Mouse (Mus musculus) heart, adult 2 months (tissue): Measurements from ENCODE around the gene Lnx2.
A peak's percentile ranks its signal among the peaks of the same experiment; 100 is the strongest.

ENCODE experiments used
- CTCF ChIP-seq: fragments of 200-600 bp; IDR thresholded peaks from 2 replicates; pipeline ENCODE4 v1.8.1; 2022; ENCODE audit warnings: antibody characterized with exemption, mild to moderate bottlenecking, moderate library complexity
- EP300 ChIP-seq: fragments of 200-500 bp; IDR thresholded peaks from 2 replicates; pipeline ENCODE4 v1.6.1; 2011; ENCODE audit warnings: low read depth, low read length, control low read depth; ENCODE audit not compliant: insufficient read depth
- POLR2A ChIP-seq: fragments of 200-500 bp; IDR thresholded peaks from 2 replicates; pipeline ENCODE4 v1.6.1; 2011; ENCODE audit warnings: mild to moderate bottlenecking, low read depth, low read length, control low read depth; ENCODE audit not compliant: insufficient read depth

DNA sequence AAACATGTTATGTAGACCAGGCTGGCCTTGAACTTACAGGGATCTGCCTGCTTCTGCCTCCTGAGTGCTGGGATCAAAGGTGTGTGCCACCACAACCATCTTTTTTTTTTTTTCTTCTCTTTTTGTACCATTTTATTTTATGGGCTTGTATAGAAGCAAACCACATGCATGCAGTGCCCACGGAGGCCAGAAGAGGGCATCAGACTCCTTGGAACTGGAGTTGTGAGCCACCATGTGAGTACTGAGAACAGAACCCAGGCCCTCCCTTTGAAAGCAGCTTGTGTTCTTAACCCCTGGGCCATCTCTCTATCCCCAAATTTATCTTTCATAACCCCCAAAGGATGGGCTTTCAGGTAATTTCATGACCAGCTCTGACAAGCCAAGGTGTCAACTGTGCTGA lies 73.1 kb downstream of the Lnx2 start:
- peak; percentile 37 for TF ChIP-seq CTCF
- TF ChIP-seq POLR2A, result no peak
- no peak for TF ChIP-seq EP300
